Mouse (Mus musculus) naive thymus-derived CD4-positive, alpha-beta T cell, adult 2 months (primary cell): ENCODE data around the gene Syt2.
A peak's percentile ranks its signal among the peaks of the same experiment; 100 is the strongest.

Experiments
- DNase-seq: peaks from one replicate; pipeline ENCODE4 v3.0.0-alpha.2; 2011; ENCODE audit warnings: low read depth

Gene Syt2

GRCm38 (mm10) chr1:134704396-134705306 lies 58.2 kb downstream of the Syt2 start:
- DNase-seq: peak; percentile 36

- no peak for DNase-seq
These were observed 60.1 kb downstream of the Syt2 start for GRCm38 (mm10) chr1:134706549-134706948.

GRCm38 (mm10) chr1:134707516-134707915 lies 61.0 kb downstream of the Syt2 start:
- DNase-seq: no peak

GRCm38 (mm10) chr1:134708274-134708673 lies 61.8 kb downstream of the Syt2 start:
- DNase-seq: peak; percentile 16

GRCm38 (mm10) chr1:134708801-134709385 lies 62.4 kb downstream of the Syt2 start:
- DNase-seq: peak; percentile 32

- DNase-seq: no peak
These were observed 63.2 kb downstream of the Syt2 start for GRCm38 (mm10) chr1:134709411-134710306.

- no peak for DNase-seq
These were observed 64.6 kb downstream of the Syt2 start for GRCm38 (mm10) chr1:134711061-134711460.

GRCm38 (mm10) chr1:134711653-134712052 lies 65.2 kb downstream of the Syt2 start:
- DNase-seq: no peak

GRCm38 (mm10) chr1:134712781-134713299 lies 66.4 kb downstream of the Syt2 start:
- DNase-seq: no peak

GRCm38 (mm10) chr1:134713421-134713969 lies 67.0 kb downstream of the Syt2 start:
- no peak for DNase-seq

- no peak for DNase-seq
These were observed 67.7 kb downstream of the Syt2 start for GRCm38 (mm10) chr1:134714166-134714565.

- no peak for DNase-seq
These were observed 68.6 kb downstream of the Syt2 start for GRCm38 (mm10) chr1:134715092-134715491.

GRCm38 (mm10) chr1:134719718-134720304 lies 73.3 kb downstream of the Syt2 start:
- no peak for DNase-seq

GRCm38 (mm10) chr1:134721486-134721885 lies 75.0 kb downstream of the Syt2 start:
- no peak for DNase-seq

- DNase-seq: no peak
These were observed 76.4 kb downstream of the Syt2 start for GRCm38 (mm10) chr1:134722891-134723290.

GRCm38 (mm10) chr1:134725276-134725675 lies 78.8 kb downstream of the Syt2 start:
- no peak for DNase-seq

- DNase-seq: no peak
These were observed 80.0 kb downstream of the Syt2 start for GRCm38 (mm10) chr1:134726480-134726879.

GRCm38 (mm10) chr1:134727256-134727655 lies 80.8 kb downstream of the Syt2 start:
- no peak for DNase-seq

GRCm38 (mm10) chr1:134733659-134734058 lies 87.2 kb downstream of the Syt2 start:
- no peak for DNase-seq

- no peak for DNase-seq
These were observed 91.0 kb downstream of the Syt2 start for GRCm38 (mm10) chr1:134737463-134737862.

- no peak for DNase-seq
These were observed 95.0 kb downstream of the Syt2 start for GRCm38 (mm10) chr1:134741433-134741832.
